Mouse (Mus musculus): ENCODE data around the gene Arhgap27.
"Not testable (repeated sequence)": the region's sequence is repeated elsewhere in the genome, so short reads cannot be mapped to it uniquely, and the experiment has no call there.

Arhgap27 gene

GRCm38 (mm10) chr11:103335561-103335960, 27.9 kb downstream of the Arhgap27 start:
- in situ Hi-C loops (cut with MboI; ENCODE audit: low sequenced_read_pairs) = loop anchor here (10.0 kb wide), 1 partner anchor 171 kb away; no protein-coding TSS in a partner anchor

- in situ Hi-C loops (cut with MboI; ENCODE audit: low sequenced_read_pairs) = loop anchor here (10.0 kb wide), 1 partner anchor 170 kb away; no protein-coding TSS in a partner anchor
Observed at GRCm38 (mm10) chr11:103334925-103335324, 28.6 kb downstream of the Arhgap27 start.

- in situ Hi-C loops (cut with MboI; ENCODE audit: low sequenced_read_pairs) = loop anchor here (10.0 kb wide), 1 partner anchor 169 kb away; no protein-coding TSS in a partner anchor
Observed at GRCm38 (mm10) chr11:103333719-103334398, 29.6 kb downstream of the Arhgap27 start.

- in situ Hi-C loops (cut with MboI; ENCODE audit: low sequenced_read_pairs) = loop anchor here (10.0 kb wide), 1 partner anchor 168 kb away; no protein-coding TSS in a partner anchor
Observed at GRCm38 (mm10) chr11:103332890-103333651, 30.4 kb downstream of the Arhgap27 start.

- in situ Hi-C loops (cut with MboI; ENCODE audit: low sequenced_read_pairs) = loop anchor here (10.0 kb wide), 1 partner anchor 168 kb away; no protein-coding TSS in a partner anchor
Observed at GRCm38 (mm10) chr11:103332186-103332889, 31.2 kb downstream of the Arhgap27 start.

DNA sequence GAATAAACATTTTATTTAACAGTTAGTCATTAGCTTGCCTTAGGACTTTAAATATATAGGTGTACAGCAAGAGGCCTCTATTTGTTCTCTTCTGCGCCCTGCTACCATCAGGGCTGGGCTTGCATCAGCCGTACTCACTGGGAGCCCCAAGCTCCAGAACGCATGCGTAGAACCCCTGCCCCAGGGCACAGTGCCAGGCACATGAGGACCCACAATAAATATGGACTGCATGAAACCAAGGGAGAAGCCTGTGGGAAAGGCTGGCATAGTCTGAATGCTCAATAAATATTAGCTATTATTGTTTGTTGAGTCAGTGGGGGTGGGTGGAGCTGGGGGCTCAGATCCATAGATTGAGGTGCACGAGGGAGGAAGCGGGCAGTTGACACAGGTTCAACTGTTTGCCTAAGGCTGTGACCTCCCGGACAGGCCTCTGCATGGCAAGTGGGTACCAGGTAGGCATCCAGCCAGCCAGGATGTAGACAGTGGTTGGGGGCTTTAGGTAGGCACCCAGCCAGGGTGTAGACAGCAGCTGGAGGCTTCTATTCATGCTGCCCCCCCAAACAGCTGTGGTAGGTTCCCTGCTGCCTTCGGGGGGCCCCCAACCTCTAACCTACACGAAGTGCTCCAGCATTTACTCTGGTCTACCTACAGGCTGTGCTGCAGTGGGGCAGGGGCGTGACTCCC, 31.8 kb downstream of the Arhgap27 start:
- in situ Hi-C loops (cut with MboI; ENCODE audit: low sequenced_read_pairs) = loop anchor here (10.0 kb wide), 1 partner anchor 167 kb away; no protein-coding TSS in a partner anchor

DNA sequence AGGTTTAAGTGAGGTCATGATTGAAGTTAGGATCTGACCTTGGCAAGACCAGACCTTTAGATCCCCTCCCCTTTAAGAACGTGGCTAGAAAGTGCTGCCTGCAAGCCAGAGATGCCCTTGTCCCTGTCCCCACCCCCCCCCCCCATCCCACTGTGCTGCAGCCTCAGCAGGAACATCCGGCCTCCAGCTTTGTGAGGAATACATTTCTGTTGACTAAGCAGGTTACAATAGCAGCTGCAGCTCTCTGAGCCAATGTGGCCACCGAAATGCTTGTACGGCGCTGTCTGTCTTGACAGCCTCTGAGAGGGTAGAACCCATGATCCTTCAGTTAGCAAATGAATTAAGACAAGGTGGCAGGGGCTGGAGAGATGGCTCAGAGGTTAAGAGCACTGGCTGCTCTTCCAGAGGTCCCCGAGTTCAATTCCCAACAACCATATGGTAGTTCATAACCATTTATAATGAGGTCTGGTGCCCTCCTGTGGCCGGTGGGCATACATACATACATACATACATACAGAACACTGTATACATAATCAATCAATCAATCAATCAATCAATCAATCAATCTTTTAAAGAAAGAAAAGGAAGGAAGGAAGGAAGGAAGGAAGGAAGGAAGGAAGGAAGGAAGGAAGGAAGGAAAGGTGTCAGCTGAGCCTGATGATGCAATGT, 32.7 kb downstream of the Arhgap27 start:
- in situ Hi-C loops (cut with MboI; ENCODE audit: low sequenced_read_pairs) = loop anchor here (10.0 kb wide), 1 partner anchor 166 kb away; no protein-coding TSS in a partner anchor

DNA sequence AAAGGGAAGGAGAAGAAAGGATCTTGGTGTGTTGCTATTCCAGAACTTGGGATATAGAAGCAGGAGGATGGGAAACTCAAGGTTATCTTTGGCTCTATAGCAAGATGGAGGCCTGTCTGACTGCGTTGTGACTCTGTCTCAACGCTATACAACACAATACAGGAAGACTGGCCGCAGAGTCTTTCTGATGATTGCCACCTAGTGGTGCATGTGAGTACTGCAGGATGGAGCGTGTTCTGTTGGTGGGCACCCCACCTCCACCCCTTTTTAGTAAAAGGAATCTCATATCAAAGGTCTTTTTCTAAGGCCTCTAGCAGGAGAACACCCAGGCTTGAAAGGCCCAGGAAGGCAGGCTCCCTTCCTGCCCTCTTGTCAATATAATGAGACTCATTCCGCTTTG, 36.5 kb downstream of the Arhgap27 start:
- in situ Hi-C loops (cut with MboI; ENCODE audit: low sequenced_read_pairs) = no loop called here

- in situ Hi-C loops (cut with MboI; ENCODE audit: low sequenced_read_pairs) = no loop called here
Observed at GRCm38 (mm10) chr11:103325172-103325571, 38.3 kb downstream of the Arhgap27 start.

DNA sequence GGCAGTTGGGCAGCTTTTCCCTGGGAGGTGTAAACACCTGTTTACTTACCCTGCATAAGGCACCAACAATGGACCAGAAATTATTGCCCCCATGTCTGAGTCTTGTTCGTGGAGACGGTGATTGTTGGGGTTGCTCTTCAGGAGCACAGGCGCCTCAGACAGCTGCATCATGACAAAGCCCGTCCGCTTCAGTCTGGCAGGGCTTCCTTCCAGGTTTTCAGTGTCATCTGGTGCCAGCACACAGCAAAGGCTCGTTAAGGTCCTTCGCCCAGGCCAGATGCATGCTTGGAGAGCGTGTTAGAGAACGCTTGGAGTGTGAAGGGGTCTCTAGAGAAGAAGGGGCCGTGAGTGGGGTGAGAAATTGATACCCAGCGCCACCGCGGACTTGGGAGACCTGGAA, 38.8 kb downstream of the Arhgap27 start:
- in situ Hi-C loops (cut with MboI; ENCODE audit: low sequenced_read_pairs) = no loop called here

DNA sequence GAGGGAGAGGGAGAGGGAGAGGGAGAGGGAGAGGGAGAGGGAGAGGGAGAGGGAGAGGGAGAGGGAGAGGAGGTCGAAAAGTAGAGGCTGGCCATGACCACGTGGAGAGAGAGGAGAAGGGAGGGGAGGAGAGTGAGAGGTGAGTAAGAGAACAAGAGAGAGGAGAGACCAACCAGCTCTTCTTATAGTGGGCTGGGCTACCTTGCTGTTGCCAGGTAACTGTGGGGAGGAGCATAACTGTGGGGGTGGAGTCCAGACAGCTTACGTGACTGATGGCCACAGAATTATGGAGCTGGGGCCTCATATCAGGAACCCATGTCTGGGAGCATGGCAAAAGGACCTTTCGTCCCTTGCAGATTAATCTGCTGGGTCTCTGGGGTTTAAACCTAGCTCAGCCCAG, 40.7 kb downstream of the Arhgap27 start:
- in situ Hi-C loops (cut with MboI; ENCODE audit: low sequenced_read_pairs) = not testable (repeated sequence)

GRCm38 (mm10) chr11:103320646-103321045, 42.8 kb downstream of the Arhgap27 start:
- in situ Hi-C loops (cut with MboI; ENCODE audit: low sequenced_read_pairs) = no loop called here

GRCm38 (mm10) chr11:103320196-103320595, 43.3 kb downstream of the Arhgap27 start:
- in situ Hi-C loops (cut with MboI; ENCODE audit: low sequenced_read_pairs) = no loop called here

GRCm38 (mm10) chr11:103318042-103318441, 45.5 kb downstream of the Arhgap27 start:
- in situ Hi-C loops (cut with MboI; ENCODE audit: low sequenced_read_pairs) = no loop called here

GRCm38 (mm10) chr11:103315379-103315778, 48.1 kb downstream of the Arhgap27 start:
- in situ Hi-C loops (cut with MboI; ENCODE audit: low sequenced_read_pairs) = no loop called here

- in situ Hi-C loops (cut with MboI; ENCODE audit: low sequenced_read_pairs) = no loop called here
Observed at GRCm38 (mm10) chr11:103314736-103315374, 48.6 kb downstream of the Arhgap27 start.

- in situ Hi-C loops (cut with MboI; ENCODE audit: low sequenced_read_pairs) = no loop called here
Observed at GRCm38 (mm10) chr11:103313542-103313941, 50.0 kb downstream of the Arhgap27 start.

DNA sequence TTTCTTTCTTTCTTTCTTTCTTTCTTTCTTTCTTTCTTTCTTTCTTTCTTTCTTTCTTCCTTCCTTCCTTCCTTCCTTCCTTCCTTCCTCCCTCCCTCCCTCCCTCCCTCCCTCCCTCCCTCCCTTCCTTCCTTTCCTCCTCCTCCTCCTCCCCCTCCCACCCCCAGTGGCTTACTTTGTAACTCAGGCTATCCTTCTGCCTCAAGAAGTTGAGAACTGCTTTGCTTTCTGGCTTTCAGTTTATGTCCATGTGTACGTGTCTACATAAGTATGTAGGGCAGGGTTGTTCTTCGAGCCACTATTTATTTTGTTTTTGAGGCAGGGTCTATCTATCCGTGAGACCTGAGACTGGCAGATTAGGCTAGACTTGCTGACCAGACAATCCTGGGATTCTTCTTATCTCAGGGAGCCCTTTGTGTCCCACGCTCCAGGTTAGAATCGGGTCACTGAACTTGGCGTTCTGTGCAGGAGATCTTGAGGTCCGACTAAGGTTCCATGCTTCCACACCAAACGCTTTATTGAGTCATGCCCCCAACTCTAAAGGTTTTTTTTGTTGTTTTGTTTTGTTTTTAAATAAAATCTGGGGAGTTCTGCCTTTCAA, 50.7 kb downstream of the Arhgap27 start:
- in situ Hi-C loops (cut with MboI; ENCODE audit: low sequenced_read_pairs) = no loop called here

DNA sequence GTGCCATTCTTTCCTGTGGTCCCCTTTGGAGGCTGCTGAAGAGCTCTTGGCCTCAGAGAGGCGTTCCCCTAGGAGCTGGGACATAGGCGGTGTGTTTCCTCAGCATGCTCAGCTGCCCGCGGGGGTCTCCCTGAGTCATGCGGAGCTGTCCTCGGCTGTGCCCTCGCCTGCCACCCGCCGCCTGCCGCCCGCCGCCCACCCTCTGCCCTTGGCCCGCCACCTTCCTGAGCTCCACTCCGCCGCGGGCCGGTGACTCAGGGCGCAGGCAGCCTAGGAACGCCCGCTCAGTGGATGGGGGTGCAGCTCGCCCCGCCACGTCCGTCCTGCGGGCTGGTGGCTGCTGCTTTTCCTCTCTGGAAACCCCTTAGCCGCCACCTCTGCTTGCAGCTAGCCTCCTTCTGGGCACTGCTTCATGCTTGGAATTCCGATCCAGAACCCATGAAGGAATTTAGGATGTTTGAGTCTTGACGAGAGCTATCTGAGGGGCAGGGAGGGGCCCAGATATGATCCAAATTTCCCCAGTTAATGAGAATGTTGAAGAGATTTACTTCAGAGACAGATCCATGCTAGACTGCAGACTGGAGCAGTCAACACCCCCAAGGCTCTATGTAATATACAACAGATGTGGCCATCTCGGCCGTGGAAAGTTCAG, 51.4 kb downstream of the Arhgap27 start:
- in situ Hi-C loops (cut with MboI; ENCODE audit: low sequenced_read_pairs) = no loop called here
